Mouse (Mus musculus) left cerebral cortex, adult 2 months (tissue): ENCODE data around the gene Ssbp2. TPM values are rescaled to one million over a fixed set of nuclear protein-coding genes. Genes with fewer than 3 reads are reported as not detected.

Source experiments
- DNase-seq, 2 experiments: peaks; one replicate each; pipeline ENCODE4 v3.0.0; 2021 to 2022; ENCODE audit warnings: low spot score in 2 of 2, mixed read lengths in 1 of 2; ENCODE audit errors: extremely low spot score in 1 of 2
- H3K27ac ChIP-seq: fragments of 200-600 bp; 2 replicates; pipeline ENCODE4 v1.8.1; 2022
- H3K4me3 ChIP-seq: fragments of 200-600 bp; 2 replicates; pipeline ENCODE4 v1.8.1; 2022
- CTCF ChIP-seq: fragments of 200-600 bp; IDR thresholded peaks from 2 replicates; pipeline ENCODE4 v1.8.1; 2022; ENCODE audit warnings: antibody characterized with exemption, mild to moderate bottlenecking, moderate library complexity
- intact Hi-C: fragments of 180-260 bp; cut with DNase I; formaldehyde crosslinking; loops from one replicate; pipeline ENCODE4 v1.15.1; 2025
- total RNA-seq, 2 experiments: library from RNA; stranded (reverse); gene quantifications; 2 replicates each; pipeline ENCODE4 v1.2.3; 2021

Gene Ssbp2
- total RNA-seq, 2 experiments from 2014 or later: 137 to 148 TPM

- Histone ChIP-seq H3K4me3 (no peak overlapping the region), H3K27ac (no peak overlapping the region)
- no peak for DNase-seq
- intact Hi-C loops: no loop called here
- TF ChIP-seq CTCF: no peak
Observed at GRCm38 (mm10) chr13:91541069-91541429, 81.0 kb downstream of the Ssbp2 start.

GRCm38 (mm10) chr13:91543555-91543954 lies 83.5 kb downstream of the Ssbp2 start:
- no peak for DNase-seq
- no peak overlapping the region for H3K27ac ChIP-seq
- no peak overlapping the region for H3K4me3 ChIP-seq
- intact Hi-C loops: no loop called here
- no peak for TF ChIP-seq CTCF

GRCm38 (mm10) chr13:91564047-91564446 lies 104.0 kb downstream of the Ssbp2 start:
- H3K27ac ChIP-seq: peak overlapping the region; percentile 28; the same call in 1 of the 2 replicates
- intact Hi-C loops: no loop called here
- no peak for DNase-seq
- no peak for TF ChIP-seq CTCF
- H3K4me3 ChIP-seq: no peak overlapping the region

GRCm38 (mm10) chr13:91564755-91565154 lies 104.7 kb downstream of the Ssbp2 start:
- Histone ChIP-seq H3K27ac (peak overlapping the region; percentile 28), H3K4me3 (no peak overlapping the region)
- DNase-seq: no peak
- TF ChIP-seq CTCF: no peak
- intact Hi-C loops: no loop called here

GRCm38 (mm10) chr13:91581504-91581903 lies 121.4 kb downstream of the Ssbp2 start:
- no peak for TF ChIP-seq CTCF
- Histone ChIP-seq H3K4me3 (no peak overlapping the region), H3K27ac (no peak overlapping the region)
- intact Hi-C loops: no loop called here
- no peak for DNase-seq

GRCm38 (mm10) chr13:91582212-91582611 lies 122.1 kb downstream of the Ssbp2 start:
- TF ChIP-seq CTCF: no peak
- Histone ChIP-seq H3K4me3 (no peak overlapping the region), H3K27ac (no peak overlapping the region)
- DNase-seq: no peak
- intact Hi-C loops: no loop called here

GRCm38 (mm10) chr13:91586368-91586767 lies 126.3 kb downstream of the Ssbp2 start:
- intact Hi-C loops: no loop called here
- H3K4me3 ChIP-seq: no peak overlapping the region
- no peak overlapping the region for H3K27ac ChIP-seq
- DNase-seq: no peak
- TF ChIP-seq CTCF: peak; percentile 31

- Histone ChIP-seq H3K4me3 (no peak overlapping the region), H3K27ac (no peak overlapping the region)
- DNase-seq: no peak
- intact Hi-C loops: no loop called here
- no peak for TF ChIP-seq CTCF
Observed at GRCm38 (mm10) chr13:91588475-91588874, 128.4 kb downstream of the Ssbp2 start.

GRCm38 (mm10) chr13:91591863-91592262 lies 131.8 kb downstream of the Ssbp2 start:
- intact Hi-C loops: no loop called here
- H3K4me3 ChIP-seq: no peak overlapping the region
- no peak for DNase-seq
- no peak overlapping the region for H3K27ac ChIP-seq
- TF ChIP-seq CTCF: no peak

GRCm38 (mm10) chr13:91595284-91595683 lies 135.2 kb downstream of the Ssbp2 start:
- intact Hi-C loops: no loop called here
- no peak; the same call in 1 of the 2 replicates for TF ChIP-seq CTCF
- Histone ChIP-seq H3K27ac (no peak overlapping the region), H3K4me3 (no peak overlapping the region)
- no peak for DNase-seq

- no peak for TF ChIP-seq CTCF
- no peak for DNase-seq
- Histone ChIP-seq H3K4me3 (no peak overlapping the region), H3K27ac (no peak overlapping the region)
- intact Hi-C loops: no loop called here
Observed at GRCm38 (mm10) chr13:91599594-91599993, 139.5 kb downstream of the Ssbp2 start.

GRCm38 (mm10) chr13:91605043-91605840 lies 145.2 kb downstream of the Ssbp2 start:
- H3K4me3 ChIP-seq: no peak overlapping the region
- intact Hi-C loops: no loop called here
- no peak for DNase-seq

GRCm38 (mm10) chr13:91610601-91611000 lies 150.5 kb downstream of the Ssbp2 start:
- Histone ChIP-seq H3K4me3 (no peak overlapping the region), H3K27ac (no peak overlapping the region)
- TF ChIP-seq CTCF: no peak
- DNase-seq: no peak
- intact Hi-C loops: no loop called here

More at GRCm38 (mm10) chr13:91605043-91605840, 145.2 kb downstream of the Ssbp2 start:
- no peak for TF ChIP-seq CTCF
- no peak overlapping the region for H3K27ac ChIP-seq
